Mouse (Mus musculus): ENCODE measurements around the gene Ggct.

GRCm38 (mm10) chr6:55038671-55039445 lies 46.1 kb upstream of the Ggct start:
- TF ChIP-seq POLR2A (IDR thresholded peaks at IDR 0.05; ENCODE audit: extremely low read depth, insufficient read depth, low read length) (no peak), CTCF (IDR thresholded peaks at IDR 0.05; ENCODE audit: extremely low read depth, insufficient read depth, low read length) (no peak)

Data from cortical plate, adult 2 months (tissue).